Mouse (Mus musculus): ENCODE results near the gene Synpo2.

- TF ChIP-seq CTCF (IDR thresholded peaks at IDR 0.05; ENCODE audit: low read depth, low read length) (no peak), POLR2A (IDR thresholded peaks at IDR 0.05; ENCODE audit: borderline replicate concordance, low read depth, low read length) (no peak)
These were observed 202.1 kb downstream of the Synpo2 start for GRCm38 (mm10) chr3:123033804-123034203.

All from bone marrow macrophage, adult 2 months (primary cell).